Mouse (Mus musculus) spleen, postnatal 10 days (tissue): ENCODE results near the gene Fam122a.

ENCODE experiments used
- DNase-seq, 2 experiments: peaks; one replicate each; pipeline ENCODE4 v3.0.0; 2021 to 2022; ENCODE audit warnings: low spot score in 2 of 2

Gene Fam122a

DNA sequence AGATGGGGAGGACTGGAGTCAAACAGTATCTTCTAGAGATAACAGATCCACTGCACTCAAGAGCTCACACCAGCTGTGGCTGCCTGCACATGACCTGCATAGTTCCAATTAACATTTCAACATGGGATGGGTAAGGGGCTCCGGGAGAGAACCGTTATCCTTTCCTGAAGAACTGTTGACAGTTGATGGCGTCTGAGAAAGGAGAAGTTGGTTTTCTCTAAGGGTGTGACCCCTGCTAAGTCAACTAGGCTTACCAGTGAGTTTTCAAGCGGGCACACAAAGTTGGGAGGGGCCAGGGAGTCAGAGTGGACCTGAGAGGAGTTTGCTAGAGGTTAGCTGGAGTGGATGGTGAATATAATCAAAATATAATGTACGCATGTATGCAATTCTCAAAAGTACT lies 13.1 kb upstream of the Fam122a start:
- no peak for DNase-seq

DNA sequence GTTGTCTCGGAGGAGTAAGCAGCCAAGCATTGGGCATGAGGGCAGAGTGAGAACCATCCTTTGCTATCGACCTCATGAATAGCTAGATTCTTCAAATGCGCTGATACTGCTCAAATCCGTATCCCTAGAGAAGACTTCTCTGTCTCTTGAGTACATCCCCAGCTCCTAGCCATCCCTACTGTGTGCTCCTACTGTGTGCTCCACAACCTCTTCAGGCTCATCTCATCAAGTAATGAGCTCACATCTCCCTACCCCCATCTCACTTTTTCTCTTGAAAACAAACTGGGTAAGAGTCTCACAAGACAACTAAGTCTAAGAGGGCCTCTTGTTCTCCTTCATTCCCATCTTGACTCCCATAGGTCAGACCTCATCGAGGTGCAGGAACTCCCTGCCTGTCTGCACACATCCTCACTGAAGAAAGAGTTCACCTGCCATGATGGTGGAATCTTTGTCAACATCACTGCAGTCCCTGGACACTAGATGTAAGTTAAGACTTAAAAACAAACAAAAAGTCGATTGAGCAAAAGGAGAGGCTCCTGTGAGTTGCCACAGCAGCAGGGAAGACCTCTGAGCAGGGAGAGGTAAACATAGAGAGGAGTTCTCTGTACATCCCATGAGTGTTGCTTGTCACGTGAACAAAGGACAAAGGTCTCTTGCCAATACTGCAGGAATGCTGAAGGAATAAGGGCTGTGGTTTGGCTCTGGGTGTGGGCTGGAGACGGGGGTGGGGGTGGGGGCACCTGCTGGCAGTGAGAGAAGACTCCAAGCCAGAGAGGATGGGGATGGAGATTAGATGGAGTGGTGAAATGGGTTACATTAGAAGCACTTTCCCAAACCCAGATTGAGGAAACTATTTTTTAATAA lies 9.5 kb upstream of the Fam122a start:
- DNase-seq: no peak

DNA sequence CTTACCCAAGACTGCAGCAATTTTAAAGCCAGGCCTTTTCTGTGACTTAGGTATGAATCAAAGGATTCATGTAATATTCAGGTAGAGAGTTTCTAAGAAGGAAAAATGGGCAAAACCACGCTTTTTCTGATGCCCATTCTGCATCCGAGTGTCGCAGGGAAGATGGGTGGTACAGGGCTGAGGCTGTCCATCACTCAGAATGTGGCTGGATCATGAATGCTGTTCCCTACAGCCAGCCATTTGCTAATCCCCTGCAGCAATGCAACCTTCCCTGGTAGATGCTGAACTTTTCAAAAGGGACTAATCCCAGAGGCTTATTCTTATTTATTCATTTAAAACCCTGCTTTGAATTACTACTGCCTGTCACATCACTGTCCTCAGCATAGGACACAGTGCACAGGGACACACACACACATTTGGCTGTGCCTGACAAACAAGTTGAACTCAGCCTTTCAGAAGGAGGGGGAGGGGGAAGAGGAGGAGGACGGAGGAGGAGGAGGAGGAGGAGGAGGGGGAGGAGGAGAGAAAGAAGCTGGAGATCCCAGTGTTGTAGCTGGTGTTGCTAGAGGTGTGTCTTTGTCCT lies 7.5 kb upstream of the Fam122a start:
- DNase-seq: no peak

DNA sequence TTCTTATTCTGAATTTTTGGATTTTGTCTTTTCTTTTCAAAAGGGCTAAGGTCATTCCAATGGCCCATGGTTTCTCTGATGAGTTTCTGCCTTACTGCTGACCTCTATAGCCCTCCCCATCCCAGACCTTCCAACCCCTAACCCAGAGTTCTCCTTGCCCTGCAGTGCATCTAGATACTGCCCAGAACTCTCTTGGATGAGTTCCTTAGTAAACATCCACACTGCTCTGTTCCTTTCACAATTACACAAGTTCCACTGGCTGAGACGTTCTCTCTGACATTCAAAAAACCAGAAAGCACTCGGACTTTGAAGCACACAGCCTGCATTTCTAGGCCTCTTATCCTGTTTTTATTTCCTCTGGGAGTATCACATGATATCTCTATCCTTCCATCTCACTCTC lies 3.8 kb upstream of the Fam122a start:
- no peak for DNase-seq

DNA sequence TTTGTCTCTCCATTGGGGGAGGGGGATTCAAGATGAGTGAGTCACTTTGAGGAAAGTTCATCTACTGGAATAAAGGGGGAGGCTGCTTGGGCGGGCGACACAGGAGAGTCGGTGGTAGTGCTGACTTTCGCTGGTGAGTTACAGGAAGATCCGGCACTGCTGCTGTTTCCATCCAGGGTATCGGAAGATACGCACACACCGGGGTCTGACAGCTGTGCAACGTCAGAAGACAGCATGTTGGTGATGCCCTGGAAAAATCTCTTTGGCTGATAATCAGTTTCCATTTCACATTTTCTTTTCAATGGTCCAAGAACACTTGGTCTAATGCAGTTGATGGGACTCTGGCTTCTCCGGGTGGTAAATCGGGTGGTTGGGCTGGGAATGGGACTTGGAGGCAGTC lies 695 bp downstream of the Fam122a start:
- DNase-seq: peak in 1 of 2 experiments; percentile 49

DNA sequence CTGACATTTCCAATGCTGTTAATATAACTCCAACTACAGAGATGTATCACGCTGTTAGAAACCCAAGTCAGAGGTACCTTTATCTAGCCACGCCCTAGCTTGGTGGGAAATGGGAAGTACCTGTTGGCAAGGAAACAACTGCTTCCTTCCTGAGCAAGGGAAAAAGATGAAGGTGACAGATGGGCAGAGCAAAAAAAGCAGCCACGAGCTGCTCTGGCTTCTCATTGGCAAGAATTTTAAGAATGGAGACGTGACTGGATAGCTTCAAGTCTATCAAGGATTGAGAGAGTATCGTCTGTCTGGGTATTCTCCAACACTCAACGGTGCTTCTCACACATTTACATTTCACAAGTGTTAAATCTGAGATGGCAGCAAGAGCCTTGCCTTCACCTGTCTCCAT lies 1.9 kb downstream of the Fam122a start:
- no peak for DNase-seq

DNA sequence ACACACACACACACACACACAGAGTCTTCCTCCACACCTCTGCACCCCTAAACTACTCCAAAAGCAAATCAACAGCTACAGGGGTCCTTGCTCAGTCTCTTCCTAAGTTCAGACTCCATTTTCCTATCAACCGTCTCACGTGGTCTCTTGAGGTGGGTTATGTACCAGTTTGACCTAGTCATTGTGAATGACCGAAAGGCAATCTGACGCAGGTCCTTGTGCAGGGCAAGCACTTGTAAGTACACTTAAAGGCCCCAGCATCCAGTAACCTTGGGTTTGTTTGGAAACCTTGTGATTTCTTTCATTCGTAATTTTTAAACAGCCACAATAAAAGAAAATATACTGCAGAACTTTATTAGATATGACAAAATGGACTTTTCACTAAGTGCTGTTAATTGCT lies 4.6 kb downstream of the Fam122a start:
- no peak for DNase-seq

DNA sequence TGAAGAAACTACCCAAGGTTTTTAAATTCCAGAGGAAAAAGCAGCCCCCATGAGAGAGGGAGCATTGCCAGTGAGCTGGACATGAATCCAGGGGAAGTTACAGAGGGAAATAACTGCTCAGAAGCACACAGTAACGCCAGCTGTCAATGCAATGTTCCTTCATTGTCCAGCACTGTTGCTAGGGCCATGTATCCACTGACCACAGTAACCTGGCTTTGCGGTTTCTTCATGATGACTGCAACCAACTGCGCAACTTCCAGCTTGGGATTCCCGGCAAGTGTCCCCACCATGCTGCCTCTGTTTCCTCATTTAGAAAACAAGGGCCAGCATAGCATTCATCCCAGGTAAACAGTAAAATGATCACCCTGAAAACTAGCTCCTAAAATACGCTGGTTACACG lies 5.6 kb downstream of the Fam122a start:
- no peak for DNase-seq

DNA sequence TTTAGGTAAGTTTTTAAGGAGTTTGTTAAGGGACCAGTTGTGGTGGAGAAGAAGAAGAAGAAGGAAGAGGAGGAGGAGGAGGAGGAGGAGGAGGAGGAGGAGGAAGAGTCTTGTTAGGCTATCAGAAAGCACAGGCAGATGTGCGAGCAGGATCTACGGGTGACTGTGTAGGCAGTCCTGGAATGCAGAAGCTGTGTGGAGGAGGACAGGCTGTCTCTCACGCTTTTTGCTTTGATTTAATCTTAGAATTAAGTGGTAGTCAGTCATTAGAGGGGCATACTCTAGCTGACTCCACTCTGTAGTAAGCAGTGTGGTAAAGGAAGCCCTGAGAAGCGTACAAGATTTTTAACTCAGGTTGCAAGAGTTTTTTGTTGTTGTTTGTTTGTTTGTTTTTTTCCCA lies 7.9 kb downstream of the Fam122a start:
- DNase-seq: no peak

DNA sequence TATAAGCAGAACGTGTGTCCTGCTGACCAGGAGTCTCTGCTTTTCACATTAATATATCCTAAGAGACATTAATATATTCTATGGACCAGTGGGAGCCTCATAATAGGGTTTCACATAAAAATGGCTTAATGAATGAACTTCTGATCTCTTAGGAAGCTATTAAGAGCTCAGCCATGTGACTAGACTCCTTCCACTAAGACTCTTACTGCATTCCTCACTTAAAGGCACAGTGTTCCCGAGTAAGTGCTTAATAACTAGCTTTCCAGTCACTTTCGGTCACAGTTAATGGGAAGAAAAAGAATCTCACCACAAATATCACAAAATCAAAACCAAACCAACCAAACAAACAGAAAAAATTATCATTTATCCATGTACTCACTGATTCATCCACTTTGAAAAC lies 8.5 kb downstream of the Fam122a start:
- no peak for DNase-seq

DNA sequence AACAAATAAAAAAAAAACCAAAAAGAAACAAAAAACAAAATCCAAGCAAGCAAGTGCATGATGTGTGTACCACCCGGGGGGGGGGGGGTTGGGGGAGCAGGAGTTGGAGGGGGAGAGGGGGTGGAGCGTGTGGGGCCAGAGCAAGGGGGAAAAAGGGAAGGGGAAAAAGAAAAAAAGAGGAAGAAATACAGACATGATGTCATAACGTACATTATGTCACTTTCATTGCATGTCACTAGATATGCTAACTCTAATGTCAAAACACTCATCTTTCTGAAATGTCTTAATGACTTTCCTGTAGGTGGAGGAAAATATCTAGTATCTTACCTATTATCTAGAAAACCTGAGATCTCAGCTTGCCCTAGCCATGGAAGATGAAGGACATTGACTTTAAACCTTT lies 14.1 kb downstream of the Fam122a start:
- DNase-seq: no peak

DNA sequence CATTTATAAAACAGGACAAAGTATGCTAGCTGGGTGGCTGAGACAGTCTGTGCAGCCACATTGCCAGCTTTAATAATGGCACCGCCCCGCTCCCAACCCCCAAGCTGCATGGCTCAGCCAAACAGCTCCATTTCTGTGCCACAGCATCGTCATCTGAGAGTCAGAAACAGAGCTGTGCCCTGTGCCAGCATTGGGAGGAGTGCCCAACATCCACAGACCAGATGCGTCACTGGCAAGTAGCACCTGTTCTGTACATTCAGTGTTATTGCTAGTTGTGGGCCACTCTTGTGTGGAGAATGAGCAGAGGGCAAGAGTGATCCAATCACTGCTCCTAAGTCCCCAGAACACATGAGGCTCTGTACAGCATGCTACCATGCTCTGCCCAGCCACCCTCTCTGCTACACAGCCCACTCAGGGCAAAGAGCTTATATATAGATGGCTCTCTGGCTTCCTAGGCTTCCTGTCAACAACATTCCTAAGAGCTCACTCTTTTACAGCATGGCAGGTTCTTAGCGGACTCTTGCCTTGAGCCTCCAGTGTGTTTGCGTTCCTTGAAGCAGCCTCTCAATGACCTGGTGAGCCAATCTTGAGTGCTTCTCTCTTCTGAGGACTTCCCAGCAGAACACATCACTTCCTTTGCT lies 20.4 kb downstream of the Fam122a start:
- no peak for DNase-seq

DNA sequence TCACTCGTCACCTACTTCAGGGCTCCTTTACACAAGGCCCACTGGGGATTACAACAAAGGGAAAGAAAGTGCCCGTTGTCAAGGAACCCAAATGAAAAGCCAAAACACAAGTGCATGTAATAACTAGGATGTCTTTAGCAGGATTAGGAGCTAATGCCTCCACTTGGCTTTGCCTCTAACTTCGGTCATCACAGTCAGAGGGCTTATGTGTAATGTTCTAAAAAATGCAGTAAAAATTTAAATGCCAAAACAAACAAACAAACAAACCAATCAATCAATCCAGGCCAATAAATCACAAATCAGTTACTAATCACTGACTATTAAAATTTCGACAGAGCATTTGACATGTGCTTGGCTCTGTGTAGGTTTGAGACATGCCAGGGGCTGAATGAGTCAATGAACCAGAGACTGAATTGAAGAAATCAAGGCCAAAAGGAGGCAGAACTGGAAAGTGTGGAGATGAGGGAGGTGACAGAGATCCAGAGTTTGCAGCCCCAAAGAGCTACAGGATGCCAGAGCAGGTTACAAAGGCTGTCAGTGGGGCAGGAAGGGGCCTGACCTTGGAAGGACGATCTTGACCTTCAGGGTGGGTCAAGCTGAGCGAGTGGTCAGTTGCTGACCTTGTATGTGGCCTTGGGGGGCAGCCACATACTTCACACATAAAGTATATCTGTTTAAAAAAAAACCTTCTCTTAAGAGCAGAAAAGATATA lies 21.8 kb downstream of the Fam122a start:
- DNase-seq: no peak

DNA sequence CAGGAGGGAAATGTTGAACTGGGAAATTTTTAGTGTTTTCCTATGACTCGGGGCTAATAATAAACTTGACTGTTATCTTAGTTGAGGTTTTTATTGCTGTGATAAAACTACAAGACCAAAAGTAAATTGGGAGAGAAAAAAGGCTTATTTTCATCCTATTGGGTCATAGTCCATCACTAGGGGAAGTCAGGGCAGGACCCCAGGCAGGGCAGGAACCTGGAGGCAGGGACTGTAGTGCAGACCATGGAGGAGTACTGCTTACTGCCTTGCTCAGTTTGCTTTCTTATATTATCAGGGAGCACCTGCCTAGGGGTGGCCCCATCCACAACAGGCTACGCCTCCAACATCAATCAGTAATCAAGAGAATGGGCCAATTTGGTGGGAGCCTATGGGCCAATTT lies 22.7 kb downstream of the Fam122a start:
- no peak for DNase-seq

DNA sequence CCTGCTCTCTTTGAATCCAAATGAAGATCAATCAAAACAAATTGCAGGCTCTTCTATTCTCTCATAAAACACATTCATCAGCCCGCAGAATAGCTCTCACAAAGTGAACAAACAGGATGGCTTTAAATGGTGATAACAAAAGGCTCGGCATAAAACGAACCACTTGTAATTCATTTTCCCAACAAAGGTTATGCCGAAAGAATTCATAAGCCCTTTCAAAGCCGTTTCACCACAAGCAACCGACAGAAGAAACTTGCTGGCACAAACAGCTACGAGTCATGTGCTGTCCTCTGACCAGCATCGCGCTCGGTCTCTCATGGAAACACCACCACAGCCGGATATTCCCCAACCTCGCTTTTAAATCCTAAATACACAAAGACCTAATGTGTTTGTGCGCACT lies 23.8 kb downstream of the Fam122a start:
- DNase-seq: no peak

DNA sequence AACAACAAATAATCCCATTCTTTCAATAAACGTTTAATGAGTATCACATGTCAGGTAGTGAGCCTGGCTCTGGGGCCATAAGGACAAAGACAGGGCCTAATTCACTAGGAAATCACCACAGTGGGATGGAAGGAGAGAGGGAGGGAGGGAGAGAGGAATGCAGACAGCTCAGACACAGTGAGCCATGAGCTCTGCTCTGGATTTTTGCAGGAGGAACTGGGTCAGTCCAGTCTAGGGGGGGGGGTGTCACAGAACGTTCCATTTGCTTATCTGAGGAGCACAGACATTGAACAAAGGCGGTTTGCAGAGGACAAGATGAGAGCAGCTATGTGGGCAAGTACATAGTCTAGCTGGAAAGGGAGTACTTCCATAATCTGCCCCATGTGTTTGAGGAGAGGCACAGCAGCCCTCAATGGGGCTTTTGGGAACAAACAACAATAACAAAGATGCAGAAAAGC lies 24.7 kb downstream of the Fam122a start:
- no peak for DNase-seq

DNA sequence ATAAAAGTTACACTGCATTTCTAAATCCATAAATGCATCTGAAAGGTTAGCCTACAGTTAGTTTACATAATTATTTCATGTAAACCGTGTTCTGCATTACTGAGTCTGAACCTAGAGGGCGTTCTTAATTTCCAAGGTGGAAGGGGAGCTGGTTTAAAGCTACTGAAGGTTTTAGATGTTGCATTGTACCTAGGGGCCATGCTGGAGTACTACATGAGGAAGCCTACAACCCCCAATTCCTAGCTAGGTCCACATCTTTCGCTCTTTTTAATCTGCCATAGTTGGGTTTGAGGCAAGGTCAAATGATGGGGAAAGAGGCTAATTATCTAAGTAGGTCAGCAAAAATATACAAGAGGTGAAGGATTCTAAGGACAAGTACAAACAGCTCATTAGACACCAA lies 25.5 kb downstream of the Fam122a start:
- no peak for DNase-seq

DNA sequence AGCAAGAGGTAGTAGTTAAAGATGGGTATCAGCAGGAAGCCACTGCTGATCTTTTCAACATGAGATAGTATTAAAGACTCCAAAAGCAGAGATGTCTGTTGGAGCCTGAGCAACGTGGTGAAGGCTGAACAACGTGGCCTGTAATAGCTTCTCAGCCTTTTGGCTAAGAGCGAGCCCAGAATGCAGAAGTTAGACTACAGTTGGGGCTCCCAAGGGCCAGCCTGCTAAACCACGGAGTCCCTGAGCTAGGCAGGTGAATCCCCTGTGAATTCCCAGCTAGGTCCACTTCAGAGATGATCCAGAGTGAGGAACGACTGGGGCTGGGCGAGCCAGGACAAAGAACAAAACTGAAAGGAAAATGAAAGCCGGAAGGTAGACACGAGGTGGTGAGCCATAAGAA lies 26.4 kb downstream of the Fam122a start:
- DNase-seq: no peak

DNA sequence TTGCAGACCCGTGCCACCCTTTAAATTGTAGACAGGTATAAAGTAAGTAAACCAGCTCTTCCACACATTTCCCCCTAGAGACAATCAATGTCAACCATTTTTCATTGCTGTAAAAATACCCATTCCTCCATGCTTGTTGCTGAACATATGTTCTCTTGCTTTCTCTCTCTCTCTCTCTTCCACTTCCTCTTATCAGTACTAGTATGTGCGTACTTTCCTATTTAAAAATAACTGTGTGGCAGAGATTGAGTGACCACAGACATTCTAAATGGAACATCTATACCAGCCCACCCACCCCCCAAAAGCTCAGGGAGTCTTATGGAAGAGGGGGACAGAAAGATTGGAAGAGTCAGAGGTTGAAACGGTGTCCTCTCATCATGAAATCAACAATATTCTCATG lies 32.8 kb downstream of the Fam122a start:
- DNase-seq: no peak

DNA sequence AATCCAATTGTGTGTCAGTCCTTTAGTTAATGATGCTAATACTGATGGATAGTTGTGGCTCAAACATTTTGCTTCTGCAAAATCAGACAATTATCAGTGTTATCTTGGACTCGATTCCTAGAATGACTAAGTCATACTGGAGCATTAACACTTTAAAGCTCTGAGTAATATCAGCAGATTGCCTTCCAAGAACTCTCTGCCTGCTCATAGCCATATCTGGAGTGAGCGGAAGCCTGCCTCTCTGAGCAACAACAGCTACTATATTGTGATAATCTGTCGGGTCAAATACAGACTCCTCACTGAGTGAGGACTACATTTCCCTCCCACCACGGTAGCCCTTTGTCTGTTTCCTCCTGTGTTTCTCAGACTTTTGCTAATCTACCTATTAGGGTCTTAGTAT lies 37.4 kb downstream of the Fam122a start:
- no peak for DNase-seq

DNA sequence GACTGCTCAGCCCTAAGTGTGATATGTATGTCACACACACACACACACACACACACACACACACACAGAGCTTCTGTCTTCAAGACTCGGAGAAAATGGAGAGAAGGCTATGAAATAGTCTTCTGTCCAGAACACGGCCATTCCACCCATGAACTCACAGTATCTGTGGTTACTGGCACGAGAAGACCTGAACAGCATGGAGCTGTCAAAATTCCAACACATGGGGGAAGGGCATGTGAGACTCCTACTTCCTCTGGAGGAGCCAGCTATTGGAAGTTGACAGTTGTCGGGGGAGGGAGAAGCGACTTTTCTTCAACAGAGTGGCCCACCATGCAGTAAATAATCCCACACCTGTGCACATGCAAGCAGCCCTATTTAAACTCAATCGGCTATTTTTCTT lies 42.9 kb downstream of the Fam122a start:
- DNase-seq: no peak

DNA sequence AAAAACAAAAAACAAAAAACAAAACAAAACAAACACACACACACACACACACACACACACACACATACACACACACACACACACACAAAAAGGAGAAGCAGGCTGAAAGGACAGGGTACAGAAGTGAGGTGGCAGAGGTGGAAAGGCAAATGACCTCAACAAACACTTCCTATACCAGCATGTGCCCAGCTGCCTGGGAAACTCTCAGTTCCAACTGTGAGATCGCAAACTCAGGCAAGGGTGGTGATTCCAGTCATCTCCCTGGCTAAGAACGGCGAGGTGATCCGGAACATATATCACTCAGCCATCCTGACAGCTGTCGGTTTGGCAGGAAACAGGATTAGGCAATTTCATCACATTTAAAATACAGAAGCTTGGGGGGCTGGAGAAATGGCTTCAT lies 44.7 kb downstream of the Fam122a start:
- no peak for DNase-seq
